Mouse (Mus musculus): ENCODE results near the gene Epb42. TPM values are rescaled to one million over a fixed set of nuclear protein-coding genes. Genes with fewer than 3 reads are reported as not detected.
"Not testable (repeated sequence)": the region's sequence is repeated elsewhere in the genome, so short reads cannot be mapped to it uniquely, and the experiment has no call there.

Gene Epb42
- polyA plus RNA-seq, 1 experiment = not detected

GRCm38 (mm10) chr2:121007925-121008663 is 28.8 kb downstream of the Epb42 start, which contains the start of gene Ccndbp1:
Ccndbp1 (plus strand) TSS chr2:121008403.
- no peaks in the 10 kb centered on the region for H3K36me3 ChIP-seq (ENCODE audit: control insufficient read depth, insufficient read depth, low read length)
- peak within 1 kb of the TSS; percentile 40 for H3K27ac ChIP-seq (ENCODE audit: control insufficient read depth, insufficient read depth, low read depth, low read length)
- TF ChIP-seq POLR2A (IDR thresholded peaks at IDR 0.05; ENCODE audit: control insufficient read depth, low read depth, low read length) = peak; percentile 20; the same call in 1 of the 2 replicates
- TF ChIP-seq CTCF (IDR thresholded peaks at IDR 0.05; ENCODE audit: control insufficient read depth, insufficient read depth, insufficient replicate concordance, low read depth, low read length) = no peak
- no peaks in the 10 kb centered on the region for H3K27me3 ChIP-seq (ENCODE audit: control insufficient read depth, insufficient read depth, low read length)
- H3K4me1 ChIP-seq (ENCODE audit: control insufficient read depth, insufficient read depth, low read length) = peaks cover 8% of the 10 kb centered on the region
- H3K4me3 ChIP-seq (ENCODE audit: control insufficient read depth, low read depth, low read length) = peak within 1 kb of the TSS; percentile 99

GRCm38 (mm10) chr2:121006986-121007385 is 29.9 kb downstream of the Epb42 start:
- no peaks in the 10 kb centered on the region for H3K27me3 ChIP-seq (ENCODE audit: control insufficient read depth, insufficient read depth, low read length)
- TF ChIP-seq POLR2A (IDR thresholded peaks at IDR 0.05; ENCODE audit: control insufficient read depth, low read depth, low read length) = no peak
- no peak for TF ChIP-seq CTCF (IDR thresholded peaks at IDR 0.05; ENCODE audit: control insufficient read depth, insufficient read depth, insufficient replicate concordance, low read depth, low read length)
- H3K4me1 ChIP-seq (ENCODE audit: control insufficient read depth, insufficient read depth, low read length) = peaks cover 8% of the 10 kb centered on the region
- H3K27ac ChIP-seq (ENCODE audit: control insufficient read depth, insufficient read depth, low read depth, low read length) = no peak overlapping the region
- no peak overlapping the region for H3K4me3 ChIP-seq (ENCODE audit: control insufficient read depth, low read depth, low read length)
- H3K36me3 ChIP-seq (ENCODE audit: control insufficient read depth, insufficient read depth, low read length) = no peaks in the 10 kb centered on the region

- Histone ChIP-seq H3K27ac (ENCODE audit: control insufficient read depth, insufficient read depth, low read depth, low read length) (no peak overlapping the region), H3K4me3 (ENCODE audit: control insufficient read depth, low read depth, low read length) (no peak overlapping the region), H3K36me3 (ENCODE audit: control insufficient read depth, insufficient read depth, low read length) (no peaks in the 10 kb centered on the region), H3K27me3 (ENCODE audit: control insufficient read depth, insufficient read depth, low read length) (no peaks in the 10 kb centered on the region), H3K4me1 (ENCODE audit: control insufficient read depth, insufficient read depth, low read length) (peaks cover 8% of the 10 kb centered on the region)
- TF ChIP-seq CTCF (IDR thresholded peaks at IDR 0.05; ENCODE audit: control insufficient read depth, insufficient read depth, insufficient replicate concordance, low read depth, low read length) = no peak
Observed at GRCm38 (mm10) chr2:121004018-121004811, 32.7 kb downstream of the Epb42 start.

- H3K27ac ChIP-seq (ENCODE audit: control insufficient read depth, insufficient read depth, low read depth, low read length) = no peak overlapping the region
- peaks cover 3% of the 10 kb centered on the region; the same call in 1 of the 2 replicates for H3K4me1 ChIP-seq (ENCODE audit: control insufficient read depth, insufficient read depth, low read length)
- H3K27me3 ChIP-seq (ENCODE audit: control insufficient read depth, insufficient read depth, low read length) = no peaks in the 10 kb centered on the region
- TF ChIP-seq POLR2A (IDR thresholded peaks at IDR 0.05; ENCODE audit: control insufficient read depth, low read depth, low read length) (no peak), CTCF (IDR thresholded peaks at IDR 0.05; ENCODE audit: control insufficient read depth, insufficient read depth, insufficient replicate concordance, low read depth, low read length) (no peak)
- H3K4me3 ChIP-seq (ENCODE audit: control insufficient read depth, low read depth, low read length) = no peak overlapping the region
- no peaks in the 10 kb centered on the region for H3K36me3 ChIP-seq (ENCODE audit: control insufficient read depth, insufficient read depth, low read length)
Observed at GRCm38 (mm10) chr2:121003586-121003985, 33.3 kb downstream of the Epb42 start.

GRCm38 (mm10) chr2:120998863-120999262 is 38.0 kb downstream of the Epb42 start:
- H3K4me1 ChIP-seq (ENCODE audit: control insufficient read depth, insufficient read depth, low read length) = no peaks in the 10 kb centered on the region
- no peak overlapping the region for H3K27ac ChIP-seq (ENCODE audit: control insufficient read depth, insufficient read depth, low read depth, low read length)
- TF ChIP-seq CTCF (IDR thresholded peaks at IDR 0.05; ENCODE audit: control insufficient read depth, insufficient read depth, insufficient replicate concordance, low read depth, low read length) = no peak
- no peak for TF ChIP-seq POLR2A (IDR thresholded peaks at IDR 0.05; ENCODE audit: control insufficient read depth, low read depth, low read length)
- H3K4me3 ChIP-seq (ENCODE audit: control insufficient read depth, low read depth, low read length) = no peak overlapping the region
- H3K27me3 ChIP-seq (ENCODE audit: control insufficient read depth, insufficient read depth, low read length) = no peaks in the 10 kb centered on the region
- no peaks in the 10 kb centered on the region for H3K36me3 ChIP-seq (ENCODE audit: control insufficient read depth, insufficient read depth, low read length)

GRCm38 (mm10) chr2:120996607-120997006 is 40.3 kb downstream of the Epb42 start:
- H3K27me3 ChIP-seq (ENCODE audit: control insufficient read depth, insufficient read depth, low read length); H3K4me3 ChIP-seq (ENCODE audit: control insufficient read depth, low read depth, low read length); H3K27ac ChIP-seq (ENCODE audit: control insufficient read depth, insufficient read depth, low read depth, low read length); H3K4me1 ChIP-seq (ENCODE audit: control insufficient read depth, insufficient read depth, low read length); H3K36me3 ChIP-seq (ENCODE audit: control insufficient read depth, insufficient read depth, low read length): not testable (repeated sequence)

- H3K4me3 ChIP-seq (ENCODE audit: control insufficient read depth, low read depth, low read length) = no peak overlapping the region
- H3K4me1 ChIP-seq (ENCODE audit: control insufficient read depth, insufficient read depth, low read length) = no peaks in the 10 kb centered on the region
- no peaks in the 10 kb centered on the region for H3K36me3 ChIP-seq (ENCODE audit: control insufficient read depth, insufficient read depth, low read length)
- H3K27me3 ChIP-seq (ENCODE audit: control insufficient read depth, insufficient read depth, low read length) = no peaks in the 10 kb centered on the region
- no peak overlapping the region for H3K27ac ChIP-seq (ENCODE audit: control insufficient read depth, insufficient read depth, low read depth, low read length)
- TF ChIP-seq CTCF (IDR thresholded peaks at IDR 0.05; ENCODE audit: control insufficient read depth, insufficient read depth, insufficient replicate concordance, low read depth, low read length) (no peak), POLR2A (IDR thresholded peaks at IDR 0.05; ENCODE audit: control insufficient read depth, low read depth, low read length) (no peak)
Observed at GRCm38 (mm10) chr2:120991196-120991595, 45.7 kb downstream of the Epb42 start.

All from testis, adult 2 months (tissue).